Mouse (Mus musculus) G1E (cell line): ENCODE measurements around the gene Emx2. TPM values are rescaled to one million over a fixed set of nuclear protein-coding genes. Genes with fewer than 3 reads are reported as not detected.

Experiments
- ATAC-seq: 2 replicates; pipeline ENCODE4 v1.8.0; 2016; ENCODE audit warnings: mild to moderate bottlenecking; ENCODE audit not compliant: insufficient number of reproducible peaks, poor library complexity, low FRiP score, severe bottlenecking; ENCODE audit errors: extremely low read depth
- DNase-seq: peaks from one replicate; pipeline ENCODE4 v3.0.0; 2012; ENCODE audit warnings: low spot score
- H3K27me3 ChIP-seq: 2 replicates; pipeline ENCODE4 v1.6.1; 2012; ENCODE audit warnings: mild to moderate bottlenecking, low read length, inconsistent platforms; ENCODE audit not compliant: insufficient read depth
- H3K36me3 ChIP-seq: replicated peaks from 2 replicates; pipeline ENCODE3; 2012; ENCODE audit warnings: mild to moderate bottlenecking, inconsistent platforms
- H3K4me1 ChIP-seq: 2 replicates; pipeline ENCODE4 v1.6.1; 2012; ENCODE audit warnings: low read depth, low read length, inconsistent platforms, mixed read lengths; ENCODE audit not compliant: insufficient read depth
- H3K4me3 ChIP-seq: 2 replicates; pipeline ENCODE4 v1.5.1; 2012; ENCODE audit warnings: low read depth, mild to moderate bottlenecking, inconsistent platforms, low read length, moderate library complexity, mixed read lengths
- H3K9me3 ChIP-seq: replicated peaks from 2 replicates; pipeline ENCODE4 v1.6.1; 2012; ENCODE audit warnings: inconsistent platforms
- CTCF ChIP-seq: IDR thresholded peaks from 2 replicates; pipeline ENCODE4 v1.5.1; 2012; ENCODE audit warnings: low read depth, low read length, inconsistent platforms, mixed read lengths
- GATA1 ChIP-seq: IDR thresholded peaks from 2 replicates; pipeline ENCODE4 v1.6.1; 2012; ENCODE audit warnings: borderline replicate concordance, low read length, inconsistent platforms, mixed read lengths
- GATA2 ChIP-seq: IDR thresholded peaks from 2 replicates; pipeline ENCODE4 v1.6.1; 2012; ENCODE audit warnings: low read depth, low read length, inconsistent platforms, borderline replicate concordance
- POLR2AphosphoS5 ChIP-seq: IDR thresholded peaks from 2 replicates; pipeline ENCODE4 v1.6.1; 2012; ENCODE audit warnings: low read depth, low read length, inconsistent platforms; ENCODE audit not compliant: insufficient replicate concordance
- TAL1 ChIP-seq: conservative IDR thresholded peaks from 2 replicates; pipeline ENCODE4 v1.6.1; 2012; ENCODE audit warnings: low read depth, low read length, inconsistent platforms, mixed read lengths
- polyA plus RNA-seq: library from polyadenylated mRNA; stranded (reverse); fragments of >175 nt; gene quantifications from 2 replicates; pipeline ENCODE4 v1.2.3, GENCODE M21; 2012
- total RNA-seq, 2 experiments: library from RNA; stranded (forward) in 1 of 2; stranded (reverse) in 1 of 2; fragments of 200-1000 nt in 1 of 2; fragments of >200 nt in 1 of 2; fragmentation: Nextera tagmentation in 1 of 2; gene quantifications; 2 replicates each; pipeline ENCODE4 v1.2.3; 2014 to 2017

Emx2 gene
- 4.7 TPM in 1 of 2 replicates, not detected in the other for total RNA-seq (2014; fragmentation: Nextera tagmentation)
- total RNA-seq (2017) = 0.23 TPM in 1 of 2 replicates, not detected in the other
- polyA plus RNA-seq = not detected in 2 replicates

DNA sequence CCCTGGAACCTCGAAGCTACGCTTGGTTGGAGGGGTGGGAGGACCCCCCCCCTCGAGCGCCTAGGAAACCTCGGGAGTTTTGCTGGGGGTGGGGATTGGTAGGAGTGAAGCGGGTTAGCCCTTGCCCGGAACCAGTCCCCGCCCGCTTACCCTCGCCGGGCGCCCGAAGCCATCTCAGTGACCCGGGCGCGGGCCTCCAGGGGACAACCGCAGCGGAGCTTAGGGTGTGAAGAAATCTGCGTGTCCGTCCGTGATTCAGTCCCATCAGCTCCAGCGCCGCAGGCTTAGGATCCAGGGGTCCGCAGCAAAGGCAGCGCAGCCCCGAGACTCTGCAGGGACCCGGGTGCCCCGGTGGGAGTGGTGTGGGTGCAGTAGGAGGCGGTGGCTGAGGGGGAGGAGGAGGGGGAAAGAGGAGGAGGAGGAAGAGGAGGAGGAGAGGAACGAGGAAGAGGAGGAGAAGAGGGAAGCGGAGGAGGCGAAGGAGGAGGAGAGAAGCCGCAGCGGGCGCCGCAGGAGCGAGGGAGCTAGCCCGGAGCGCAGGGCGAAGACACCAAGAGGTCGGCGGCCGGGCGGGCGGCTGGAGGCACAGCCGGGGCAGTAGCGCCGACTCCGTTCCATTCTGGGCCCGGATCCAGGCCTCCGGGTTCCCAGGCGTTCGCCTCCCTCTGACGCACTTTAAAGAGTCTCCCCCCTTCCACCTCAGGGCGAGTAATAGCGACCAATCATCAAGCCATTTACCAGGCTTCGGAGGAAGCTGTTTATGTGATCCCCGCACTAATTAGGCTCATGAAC lies at the start of gene Emx2:
TSS of gene Emx2 (plus strand) at position 422 of the 792 bp plus-strand sequence.
- no peak for TF ChIP-seq POLR2AphosphoS5
- DNase-seq = no peak
- Histone ChIP-seq H3K4me3 (0 out of 2 replicates have a peak within 1 kb of the TSS, but pooled peaks have one; percentile 16), H3K4me1 (no peaks in the 10 kb centered on the region), H3K36me3 (no peaks in the 10 kb centered on the region), H3K27me3 (peaks cover 23% of the 10 kb centered on the region; the same call in 1 of the 2 replicates), H3K9me3 (peaks cover 30% of the 10 kb centered on the region)
- ATAC-seq = no peak

- H3K36me3 ChIP-seq = peaks cover 55% of the 10 kb centered on the region
- TF ChIP-seq POLR2AphosphoS5 = no peak
- TF ChIP-seq GATA1 = no peak
- TF ChIP-seq GATA2 = no peak
- TF ChIP-seq TAL1 = no peak
- no peak for TF ChIP-seq CTCF
- no peak overlapping the region for H3K4me3 ChIP-seq
- no peaks in the 10 kb centered on the region for H3K9me3 ChIP-seq
- no peak for ATAC-seq
- no peaks in the 10 kb centered on the region for H3K27me3 ChIP-seq
- DNase-seq = no peak
- H3K4me1 ChIP-seq = peaks cover 48% of the 10 kb centered on the region
These were observed 44.0 kb upstream of the Emx2 start for GRCm38 (mm10) chr19:59414128-59414527.

GRCm38 (mm10) chr19:59418024-59418423 lies 40.1 kb upstream of the Emx2 start:
- no peak for TF ChIP-seq GATA2
- no peak for TF ChIP-seq POLR2AphosphoS5
- no peak for TF ChIP-seq TAL1
- TF ChIP-seq CTCF = peak; percentile 41
- no peak for TF ChIP-seq GATA1
- ATAC-seq = peak; percentile 75
- H3K4me3 ChIP-seq = no peak overlapping the region
- peak; percentile 25 for DNase-seq
- H3K4me1 ChIP-seq = peaks cover 23% of the 10 kb centered on the region
- peaks cover 20% of the 10 kb centered on the region for H3K36me3 ChIP-seq
- H3K9me3 ChIP-seq = no peaks in the 10 kb centered on the region
- H3K27me3 ChIP-seq = no peaks in the 10 kb centered on the region

DNA sequence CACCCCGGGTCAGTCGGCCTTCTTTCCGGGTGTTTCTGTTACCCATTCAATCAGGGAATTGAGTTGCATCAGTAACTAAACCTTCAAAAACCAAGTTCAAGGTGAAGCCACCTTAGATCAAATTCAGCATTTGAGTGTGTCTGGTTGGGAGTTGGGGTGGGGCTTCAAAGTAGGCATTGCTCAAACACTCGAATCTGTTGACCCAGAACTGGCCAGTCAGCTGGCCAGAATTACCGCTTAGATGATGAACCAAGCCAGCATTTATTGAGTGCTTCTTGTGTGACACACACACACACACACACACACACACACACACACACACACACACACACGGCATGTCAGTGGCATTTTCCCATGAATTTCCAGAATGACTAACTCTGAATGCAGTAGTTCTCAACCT lies 39.5 kb upstream of the Emx2 start:
- Histone ChIP-seq H3K27me3 (no peaks in the 10 kb centered on the region), H3K4me1 (peaks cover 25% of the 10 kb centered on the region), H3K36me3 (peaks cover 15% of the 10 kb centered on the region), H3K4me3 (no peak overlapping the region), H3K9me3 (no peaks in the 10 kb centered on the region)
- no peak for ATAC-seq
- TF ChIP-seq GATA2 (no peak), GATA1 (no peak), POLR2AphosphoS5 (no peak), CTCF (no peak), TAL1 (no peak)
- no peak for DNase-seq

GRCm38 (mm10) chr19:59422393-59422792 lies 35.8 kb upstream of the Emx2 start:
- TF ChIP-seq TAL1 (no peak), POLR2AphosphoS5 (no peak), GATA2 (no peak)
- Histone ChIP-seq H3K4me1 (peaks cover 31% of the 10 kb centered on the region), H3K4me3 (no peak overlapping the region), H3K9me3 (no peaks in the 10 kb centered on the region), H3K27me3 (no peaks in the 10 kb centered on the region), H3K36me3 (no peaks in the 10 kb centered on the region)
- DNase-seq (no peak), ATAC-seq (no peak)

- H3K4me1 ChIP-seq = peaks cover 18% of the 10 kb centered on the region
- no peak for DNase-seq
- no peak overlapping the region; the same call in 1 of the 2 replicates for H3K4me3 ChIP-seq
- no peaks in the 10 kb centered on the region for H3K36me3 ChIP-seq
- ATAC-seq = no peak
- peaks cover 5% of the 10 kb centered on the region for H3K9me3 ChIP-seq
- TF ChIP-seq GATA2 (no peak), TAL1 (no peak), CTCF (no peak), POLR2AphosphoS5 (no peak), GATA1 (no peak)
- no peaks in the 10 kb centered on the region for H3K27me3 ChIP-seq
These were observed 34.5 kb upstream of the Emx2 start for GRCm38 (mm10) chr19:59423685-59424084.

- DNase-seq (no peak), ATAC-seq (no peak)
- peaks cover 18% of the 10 kb centered on the region for H3K4me1 ChIP-seq
- H3K4me3 ChIP-seq = no peak overlapping the region
- no peaks in the 10 kb centered on the region for H3K36me3 ChIP-seq
- TF ChIP-seq CTCF = no peak
- no peak for TF ChIP-seq POLR2AphosphoS5
- no peaks in the 10 kb centered on the region for H3K27me3 ChIP-seq
- peaks cover 5% of the 10 kb centered on the region for H3K9me3 ChIP-seq
These were observed 33.2 kb upstream of the Emx2 start for GRCm38 (mm10) chr19:59424975-59425374.
